Mouse (Mus musculus) midbrain, embryonic 13.5 days (tissue): ENCODE data around the gene Ndufs5. TPM values are rescaled to one million over a fixed set of nuclear protein-coding genes. Genes with fewer than 3 reads are reported as not detected.

Experiments
- ATAC-seq: fragments of 200-750 bp; cut with Nextera tagmentation; 2 replicates; pipeline ENCODE4 v1.8.0; 2017; ENCODE audit warnings: mild to moderate bottlenecking, moderate TSS enrichment, moderate library complexity
- H3K27ac ChIP-seq: fragments of 300-500 bp; sonication (generic); 2 replicates; pipeline ENCODE4 v1.5.1; 2015; ENCODE audit warnings: inconsistent platforms, mild to moderate bottlenecking, moderate library complexity
- H3K27me3 ChIP-seq: fragments of 300-500 bp; sonication (generic); 2 replicates; pipeline ENCODE4 v1.6.1; 2015; ENCODE audit warnings: mild to moderate bottlenecking, inconsistent platforms
- H3K36me3 ChIP-seq: fragments of 300-500 bp; sonication (generic); 2 replicates; pipeline ENCODE4 v1.6.1; 2015; ENCODE audit warnings: mild to moderate bottlenecking, inconsistent platforms
- H3K4me1 ChIP-seq: fragments of 300-500 bp; sonication (generic); replicated peaks from 2 replicates; pipeline ENCODE4 v1.6.1; 2015; ENCODE audit warnings: inconsistent platforms
- H3K4me2 ChIP-seq: fragments of 300-500 bp; sonication (generic); replicated peaks from 2 replicates; pipeline ENCODE4 v1.6.1; 2015; ENCODE audit warnings: moderate library complexity, mild to moderate bottlenecking, inconsistent platforms
- H3K4me3 ChIP-seq: fragments of 300-500 bp; sonication (generic); replicated peaks from 2 replicates; pipeline ENCODE4 v1.5.1; 2015; ENCODE audit warnings: mild to moderate bottlenecking, inconsistent platforms
- H3K9ac ChIP-seq: fragments of 300-500 bp; sonication (generic); replicated peaks from 2 replicates; pipeline ENCODE4 v1.6.1; 2015; ENCODE audit warnings: mild to moderate bottlenecking, inconsistent platforms
- H3K9me3 ChIP-seq: fragments of 300-500 bp; sonication (generic); 2 replicates; pipeline ENCODE4 v1.6.1; 2016; ENCODE audit warnings: mild to moderate bottlenecking, inconsistent platforms
- WGBS: fragments of 180-500 bp; shearing (Covaris S2); methylation state at CpG from one replicate; pipeline ENCODE4 v1.1.7; 2015; 5-methylcytosine and 5-hydroxymethylcytosine counted together
- polyA plus RNA-seq: library from polyadenylated mRNA; unstranded; fragments of >200 nt; fragmentation: Nextera tagmentation; extraction: Ambion mirVana; gene quantifications from 2 replicates; pipeline ENCODE4 v1.2.1, GENCODE M21; 2015

Ndufs5 gene
- polyA plus RNA-seq, 1 experiment from 2014 or later: 394 TPM

DNA sequence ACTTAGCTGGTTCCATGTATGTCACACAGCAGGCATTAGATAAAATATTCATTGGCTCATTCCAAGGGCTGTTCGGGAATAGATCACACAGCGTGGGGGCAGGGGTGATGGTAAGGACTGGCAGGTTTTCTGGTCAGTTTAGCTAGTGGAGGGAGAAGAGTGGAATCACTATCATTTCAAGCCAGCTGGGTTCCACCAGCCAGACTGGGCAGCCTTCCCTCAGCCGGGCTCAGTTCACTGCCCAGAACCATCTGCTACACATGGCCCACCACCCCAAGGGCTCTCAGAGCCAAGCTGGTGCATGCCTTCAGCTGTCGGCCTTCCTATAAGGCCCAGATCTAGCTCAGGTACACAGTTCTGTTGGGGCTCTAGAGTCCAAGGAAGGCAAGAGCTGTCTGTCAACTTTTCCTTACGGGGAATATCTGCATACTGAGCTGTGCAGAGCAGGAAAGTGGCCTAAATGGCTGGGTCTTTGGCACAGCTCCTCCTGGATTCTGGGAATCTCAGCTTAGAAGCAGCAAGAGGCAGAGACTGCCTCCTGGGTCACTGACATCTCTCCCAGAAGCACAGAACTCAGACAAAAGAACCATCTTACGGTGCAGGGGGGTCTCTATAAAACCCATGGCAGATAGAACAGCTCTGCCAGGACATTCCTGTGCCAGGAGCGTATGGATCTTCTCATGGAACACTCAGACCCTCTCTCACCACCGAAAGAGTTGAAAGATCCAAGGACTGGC lies 32.3 kb downstream of the Ndufs5 start:
- peak overlapping the region; percentile 97 for H3K9ac ChIP-seq
- H3K36me3 ChIP-seq: peaks cover 29% of the 10 kb centered on the region
- H3K4me3 ChIP-seq: peak overlapping the region; percentile 90
- peak overlapping the region; percentile 91 for H3K4me2 ChIP-seq
- peak; percentile 19 for ATAC-seq
- peaks cover 39% of the 10 kb centered on the region for H3K4me1 ChIP-seq
- peak overlapping the region; percentile 92 for H3K27ac ChIP-seq
- peaks cover 4% of the 10 kb centered on the region; the same call in 1 of the 2 replicates for H3K27me3 ChIP-seq
- WGBS: 46% methylated on average over 8 of the region's 8 CpGs
- H3K9me3 ChIP-seq: no peaks in the 10 kb centered on the region

DNA sequence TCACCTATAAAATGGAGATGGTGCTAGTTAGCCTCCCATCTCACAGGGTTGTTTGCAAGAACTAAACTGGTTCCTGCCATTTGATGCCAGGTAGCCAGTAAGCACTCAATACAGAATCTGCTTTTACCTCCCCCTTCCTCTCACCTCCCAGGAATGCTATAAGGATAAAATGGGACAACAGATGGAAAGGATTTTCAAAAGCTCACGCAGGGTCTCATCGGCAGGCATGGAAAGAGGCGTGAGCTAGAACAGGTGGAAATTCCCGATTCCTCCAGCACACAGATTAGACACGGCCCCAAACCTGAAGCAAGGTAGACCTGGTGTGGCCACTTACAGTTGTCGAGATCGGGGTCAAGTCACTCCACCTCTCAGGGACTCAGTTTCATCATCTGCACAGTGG lies 33.0 kb downstream of the Ndufs5 start:
- no peaks in the 10 kb centered on the region for H3K9me3 ChIP-seq
- H3K4me1 ChIP-seq: peaks cover 43% of the 10 kb centered on the region
- H3K4me2 ChIP-seq: peak overlapping the region; percentile 91
- H3K27me3 ChIP-seq: peaks cover 4% of the 10 kb centered on the region; the same call in 1 of the 2 replicates
- H3K4me3 ChIP-seq: peak overlapping the region; percentile 90
- 80% methylated on average over 7 of the region's 7 CpGs for WGBS
- H3K27ac ChIP-seq: no peak overlapping the region
- ATAC-seq: no peak
- peaks cover 34% of the 10 kb centered on the region for H3K36me3 ChIP-seq
- peak overlapping the region; percentile 97 for H3K9ac ChIP-seq

DNA sequence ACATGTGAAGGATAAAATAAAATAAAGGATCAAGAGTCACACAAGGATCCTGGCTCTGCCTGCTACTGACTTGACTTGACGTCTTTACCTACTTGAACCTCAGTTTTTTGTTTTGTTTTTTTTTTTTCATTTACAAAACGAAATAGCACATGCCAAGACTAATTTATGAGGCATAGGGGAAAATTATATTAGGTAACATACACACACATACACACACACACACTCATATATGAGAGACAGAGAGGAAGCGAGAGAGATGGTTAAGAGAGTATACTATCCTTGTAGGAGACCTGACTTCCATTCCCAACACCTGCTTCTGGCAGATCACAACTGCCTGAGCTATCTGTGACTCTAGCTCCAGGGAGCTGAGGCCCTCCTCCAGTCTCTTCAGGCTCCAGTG lies 33.7 kb downstream of the Ndufs5 start, which contains the start of gene Macf1:
Gene Macf1, minus strand, starts transcription at position 101 of the 400 bp plus-strand sequence.
- ATAC-seq: no peak
- Histone ChIP-seq H3K4me1 (peaks cover 43% of the 10 kb centered on the region), H3K9me3 (no peaks in the 10 kb centered on the region), H3K4me2 (peak within 1 kb of the TSS; percentile 91), H3K36me3 (peaks cover 36% of the 10 kb centered on the region), H3K27ac (no peak within 1 kb of the TSS), H3K4me3 (peak within 1 kb of the TSS; percentile 90), H3K9ac (peak within 1 kb of the TSS; percentile 97), H3K27me3 (peaks cover 4% of the 10 kb centered on the region; the same call in 1 of the 2 replicates)
- WGBS: 92% methylated on average over 3 of the region's 3 CpGs

DNA sequence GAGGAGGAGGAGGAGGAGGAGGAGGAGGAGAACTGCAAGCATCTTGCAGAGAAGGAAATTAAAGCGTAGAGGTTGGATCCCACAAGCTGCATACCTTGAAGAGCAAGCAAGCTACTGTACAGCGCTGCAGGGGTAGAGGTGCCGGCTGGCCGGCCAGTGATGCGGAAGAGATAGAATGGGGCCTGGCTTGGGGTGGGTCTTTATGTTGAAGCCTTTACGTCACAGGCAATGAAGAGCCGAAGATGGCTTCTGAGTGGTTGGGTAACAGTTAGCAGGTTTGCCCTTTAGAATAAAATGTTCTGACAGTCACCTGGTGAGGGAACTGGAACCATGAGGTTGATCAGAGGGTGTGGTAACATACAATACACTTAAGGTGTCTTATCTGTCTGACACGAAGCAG lies 35.7 kb downstream of the Ndufs5 start:
- Histone ChIP-seq H3K4me1 (peaks cover 48% of the 10 kb centered on the region), H3K36me3 (peaks cover 39% of the 10 kb centered on the region), H3K9me3 (no peaks in the 10 kb centered on the region), H3K4me2 (no peak overlapping the region), H3K27me3 (peaks cover 4% of the 10 kb centered on the region; the same call in 1 of the 2 replicates), H3K4me3 (no peak overlapping the region), H3K9ac (no peak overlapping the region), H3K27ac (no peak overlapping the region)
- WGBS: 82% methylated on average over 8 of the region's 8 CpGs
- ATAC-seq: no peak

DNA sequence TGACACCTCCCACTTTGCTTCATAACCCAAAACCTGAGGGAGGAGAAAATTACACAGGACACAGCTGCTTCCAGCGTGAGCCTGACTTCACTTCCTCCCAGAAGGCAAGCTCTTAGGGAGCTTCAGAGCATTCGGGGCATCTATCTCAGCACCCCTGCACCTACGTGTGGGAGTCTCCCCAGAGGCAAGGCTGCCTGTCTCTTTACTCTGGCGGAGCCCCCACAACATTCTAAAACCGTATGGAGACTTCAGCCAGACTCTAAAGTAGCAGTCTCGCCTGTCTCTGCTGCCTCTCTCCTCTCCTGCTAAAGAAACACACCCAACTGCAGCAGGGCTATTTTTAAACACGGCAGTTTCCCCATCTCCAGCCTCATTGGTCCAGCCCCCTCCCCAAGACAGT lies 37.0 kb downstream of the Ndufs5 start:
- Histone ChIP-seq H3K4me3 (no peak overlapping the region), H3K4me2 (no peak overlapping the region), H3K9me3 (no peaks in the 10 kb centered on the region), H3K27ac (no peak overlapping the region), H3K4me1 (peaks cover 56% of the 10 kb centered on the region), H3K27me3 (peaks cover 3% of the 10 kb centered on the region; the same call in 1 of the 2 replicates), H3K9ac (no peak overlapping the region), H3K36me3 (peaks cover 48% of the 10 kb centered on the region)
- 60% methylated on average over 7 of the region's 7 CpGs for WGBS
- no peak for ATAC-seq

DNA sequence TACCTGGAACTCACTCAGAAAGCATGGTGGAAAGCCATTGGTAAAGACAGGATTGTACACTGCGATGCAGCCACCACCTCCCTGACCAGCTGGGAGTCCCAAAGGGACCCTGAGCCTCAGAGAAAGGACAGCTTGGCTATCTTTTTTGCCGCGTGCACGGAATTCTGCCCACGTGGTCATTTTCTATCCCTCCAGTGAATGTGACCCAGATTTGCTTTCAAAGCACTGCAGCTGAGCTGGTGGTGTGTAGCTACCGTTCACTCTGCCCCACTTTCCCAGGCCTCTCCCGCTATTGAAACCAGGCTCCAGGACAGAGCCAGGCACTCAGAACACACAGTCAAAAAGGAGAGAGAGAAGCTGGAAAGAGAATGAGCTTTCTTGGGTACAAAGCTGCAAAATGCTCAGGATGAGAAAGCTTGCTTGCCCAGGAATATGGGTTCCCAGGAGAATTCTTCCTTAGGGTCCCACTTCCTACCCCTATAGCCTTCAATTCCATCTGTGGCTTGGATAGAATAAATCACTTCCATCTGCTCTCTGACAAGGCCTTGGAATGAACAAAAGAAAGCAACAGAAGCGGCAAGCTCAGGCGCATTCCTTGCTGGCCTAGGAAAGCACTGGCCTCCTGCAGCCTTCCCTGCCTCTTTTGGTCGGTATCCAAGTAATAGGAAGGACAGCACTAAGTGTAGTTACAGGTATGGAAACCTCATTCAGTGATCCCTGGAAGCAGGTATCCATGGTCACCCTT lies 40.8 kb downstream of the Ndufs5 start:
- H3K27ac ChIP-seq: peak overlapping the region; percentile 79
- no peaks in the 10 kb centered on the region for H3K27me3 ChIP-seq
- ATAC-seq: peak; percentile 69
- H3K4me2 ChIP-seq: no peak overlapping the region
- peaks cover 43% of the 10 kb centered on the region for H3K4me1 ChIP-seq
- 24% methylated on average over 10 of the region's 10 CpGs for WGBS
- H3K9ac ChIP-seq: peak overlapping the region; percentile 28; the same call in 1 of the 2 replicates
- no peaks in the 10 kb centered on the region for H3K9me3 ChIP-seq
- no peak overlapping the region for H3K4me3 ChIP-seq
- peaks cover 47% of the 10 kb centered on the region for H3K36me3 ChIP-seq

DNA sequence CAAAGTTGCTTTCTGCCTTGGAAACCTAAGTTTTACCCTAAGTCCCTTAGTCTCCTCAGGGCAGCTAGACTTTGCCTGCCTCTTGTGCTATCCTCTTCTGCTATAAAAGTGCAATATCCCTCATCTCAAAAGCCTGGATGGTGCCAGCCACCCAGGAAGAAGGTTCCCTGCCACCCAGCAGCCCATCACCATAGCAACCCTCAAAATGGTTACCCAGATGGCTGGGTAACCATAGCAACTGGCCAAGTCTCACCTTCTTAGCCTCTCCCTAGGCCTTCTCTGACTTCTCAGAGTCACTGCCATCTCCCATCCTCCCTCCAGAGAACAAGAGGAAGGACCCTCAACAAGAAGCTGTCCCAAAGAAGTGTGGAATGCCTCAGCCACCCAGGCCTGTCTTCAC lies 47.4 kb downstream of the Ndufs5 start:
- Histone ChIP-seq H3K27ac (0 out of 2 replicates have a peak overlapping the region, but pooled peaks have one; percentile 19), H3K4me2 (no peak overlapping the region; the same call in 1 of the 2 replicates), H3K9me3 (no peaks in the 10 kb centered on the region), H3K27me3 (no peaks in the 10 kb centered on the region), H3K4me3 (no peak overlapping the region), H3K4me1 (peaks cover 47% of the 10 kb centered on the region), H3K9ac (0 out of 2 replicates have a peak overlapping the region, but pooled peaks have one; percentile 32), H3K36me3 (peaks cover 21% of the 10 kb centered on the region)
- ATAC-seq: peak; percentile 10

DNA sequence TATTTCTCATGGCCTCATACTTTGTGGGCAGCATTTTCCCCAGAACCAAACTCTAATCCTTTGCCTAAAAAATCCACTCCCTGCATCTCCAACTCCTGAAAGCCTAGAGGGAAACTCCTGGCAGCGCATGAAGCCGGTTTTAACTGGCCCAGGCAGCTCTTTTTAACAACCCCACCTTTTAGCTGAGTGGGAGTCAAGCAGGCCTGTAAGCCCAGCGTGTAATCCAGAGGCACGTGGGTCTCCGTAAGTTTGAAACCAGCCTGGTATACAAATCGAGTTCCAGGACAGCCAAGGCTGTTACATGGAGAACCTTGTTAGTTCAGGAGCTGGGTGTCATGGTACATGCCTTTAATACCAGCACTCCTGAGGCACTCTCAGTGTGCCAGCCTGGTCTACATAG lies 48.3 kb downstream of the Ndufs5 start:
- Histone ChIP-seq H3K9me3 (no peaks in the 10 kb centered on the region), H3K4me3 (no peak overlapping the region), H3K4me1 (peaks cover 48% of the 10 kb centered on the region), H3K27ac (no peak overlapping the region), H3K27me3 (no peaks in the 10 kb centered on the region), H3K36me3 (peaks cover 17% of the 10 kb centered on the region), H3K4me2 (no peak overlapping the region), H3K9ac (no peak overlapping the region)
- ATAC-seq: no peak
- WGBS: 67% methylated on average over 6 of the region's 6 CpGs

DNA sequence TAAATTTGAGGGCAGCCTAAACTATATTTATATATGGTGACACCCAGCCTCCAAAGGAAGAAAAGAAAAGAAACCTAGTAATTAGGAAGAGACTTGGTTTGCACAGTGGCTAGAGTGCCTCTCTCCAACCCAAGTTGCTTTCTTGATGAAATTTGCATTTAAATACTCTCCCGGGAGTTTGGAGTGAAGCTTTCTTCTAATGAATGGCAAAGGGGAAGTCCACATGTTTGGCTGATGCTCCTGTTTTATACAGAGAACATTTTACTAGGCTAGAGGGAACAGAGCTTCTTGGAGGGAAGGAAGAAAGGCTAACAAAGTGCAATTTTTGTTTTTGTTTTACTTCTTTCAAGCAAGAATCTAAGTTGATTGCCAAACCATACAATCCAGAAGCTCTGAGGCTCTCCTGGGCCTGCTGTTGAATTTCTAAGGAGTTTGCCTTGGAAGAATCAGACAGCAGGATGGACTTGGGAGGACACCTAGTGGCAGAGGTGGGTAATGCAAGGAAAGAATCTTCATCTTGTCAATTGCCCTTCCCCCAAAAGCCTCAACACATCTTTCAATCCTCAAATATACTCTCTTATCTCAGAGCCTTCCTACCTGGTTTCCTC lies 50.6 kb downstream of the Ndufs5 start:
- 0% methylated on average over 1 of the region's 1 CpGs for WGBS
- H3K9ac ChIP-seq: no peak overlapping the region

DNA sequence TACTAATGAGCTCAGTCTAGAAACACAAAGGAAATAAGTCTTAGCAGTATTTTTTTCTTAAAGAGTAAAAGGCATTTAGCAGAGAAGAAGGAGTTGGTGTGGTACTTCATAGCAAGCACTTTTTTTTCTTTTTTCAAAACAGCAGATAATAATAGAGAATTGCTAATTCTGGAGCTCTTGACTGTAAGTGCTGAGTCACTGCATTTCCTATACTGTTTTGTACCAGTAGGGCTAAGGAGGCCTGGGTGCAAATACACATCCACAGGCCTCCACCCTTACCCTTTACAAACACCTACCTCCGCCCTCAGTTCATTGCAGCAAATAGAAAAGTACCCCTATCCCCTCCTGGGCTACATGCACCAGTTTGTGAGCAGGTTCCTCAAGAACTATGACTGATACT lies 51.5 kb downstream of the Ndufs5 start:
- H3K4me1 ChIP-seq: peaks cover 71% of the 10 kb centered on the region
- 0 out of 2 replicates have a peak overlapping the region, but pooled peaks have one; percentile 3 for H3K4me2 ChIP-seq
- peak overlapping the region; percentile 100 for H3K27ac ChIP-seq
- no peak overlapping the region for H3K4me3 ChIP-seq
- H3K36me3 ChIP-seq: 0 out of 2 replicates have a peak, but pooled peaks cover 7% of the 10 kb centered on the region
- no peak for ATAC-seq
- WGBS: 64% methylated on average over 1 of the region's 1 CpGs
- H3K9ac ChIP-seq: 0 out of 2 replicates have a peak overlapping the region, but pooled peaks have one; percentile 100
- H3K27me3 ChIP-seq: no peaks in the 10 kb centered on the region
- H3K9me3 ChIP-seq: no peaks in the 10 kb centered on the region

More for the DNA sequence above, 50.6 kb downstream of the Ndufs5 start:
- Histone ChIP-seq H3K27ac (peak overlapping the region; percentile 100; the same call in 1 of the 2 replicates), H3K4me1 (peaks cover 63% of the 10 kb centered on the region), H3K4me3 (no peak overlapping the region), H3K4me2 (0 out of 2 replicates have a peak overlapping the region, but pooled peaks have one; percentile 3), H3K9me3 (no peaks in the 10 kb centered on the region), H3K36me3 (0 out of 2 replicates have a peak, but pooled peaks cover 7% of the 10 kb centered on the region), H3K27me3 (no peaks in the 10 kb centered on the region)
- ATAC-seq: no peak

DNA sequence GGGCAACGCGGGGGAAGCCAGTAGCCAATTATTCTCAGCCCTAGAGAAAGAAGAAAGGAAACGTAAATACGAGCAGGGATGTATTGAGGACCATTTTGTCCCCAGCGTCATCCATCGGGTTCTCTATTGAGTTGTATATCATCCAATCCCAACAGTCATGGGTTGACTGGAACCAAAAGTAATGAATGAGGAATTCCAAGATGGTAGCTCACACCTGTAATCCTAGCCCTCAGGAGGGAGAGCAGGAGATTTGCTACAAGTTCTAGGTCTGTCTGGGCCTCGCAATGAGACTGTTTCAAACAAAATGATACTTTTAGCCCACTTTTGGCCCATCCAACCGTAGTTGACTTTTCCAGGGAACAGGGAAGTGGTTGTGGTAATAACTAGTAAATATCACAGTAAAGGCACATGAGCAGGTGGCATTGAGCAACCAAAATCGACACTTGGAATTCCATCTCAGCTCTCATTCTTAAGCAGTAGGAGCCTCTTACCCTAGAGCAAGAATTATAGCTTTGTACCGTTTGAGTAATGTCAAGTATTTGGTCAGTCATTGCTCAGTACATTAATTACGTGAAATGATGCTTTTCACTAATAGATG lies 52.2 kb downstream of the Ndufs5 start:
- peak overlapping the region; percentile 100 for H3K27ac ChIP-seq
- WGBS: 27% methylated on average over 11 of the region's 11 CpGs
- no peaks in the 10 kb centered on the region for H3K27me3 ChIP-seq
- peaks cover 71% of the 10 kb centered on the region for H3K4me1 ChIP-seq
- H3K9ac ChIP-seq: peak overlapping the region; percentile 100
- H3K36me3 ChIP-seq: no peaks in the 10 kb centered on the region
- no peak for ATAC-seq
- no peaks in the 10 kb centered on the region for H3K9me3 ChIP-seq
- H3K4me3 ChIP-seq: peak overlapping the region; percentile 69
- H3K4me2 ChIP-seq: peak overlapping the region; percentile 86
